Mouse (Mus musculus): ENCODE measurements around the gene Gm867.

DNA sequence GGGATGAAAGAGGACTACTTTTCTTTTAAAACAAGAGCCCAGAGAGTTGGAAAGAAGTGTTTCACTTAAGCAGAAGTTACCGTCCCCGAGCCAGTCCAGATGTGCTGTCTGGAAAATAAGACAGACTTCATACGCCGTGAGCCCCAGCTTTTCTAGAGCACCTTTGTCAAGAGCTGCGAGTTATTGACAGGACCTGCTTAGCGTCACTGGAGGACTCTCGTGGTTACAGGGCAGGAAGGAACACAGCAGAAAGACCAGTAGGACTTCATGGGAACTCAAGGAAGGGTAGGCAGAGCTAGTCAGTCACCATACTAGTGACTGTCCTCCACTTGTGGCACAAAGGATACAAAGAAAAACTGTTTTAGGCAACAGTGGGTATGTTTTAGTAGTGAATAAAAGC lies 24.9 kb downstream of the Gm867 start:
- TF ChIP-seq CTCF (IDR thresholded peaks at IDR 0.05; ENCODE audit: low read depth) (no peak), EP300 (IDR thresholded peaks at IDR 0.05; ENCODE audit: low read depth) (no peak)
